Mouse (Mus musculus) layer of hippocampus, postnatal 25 days (tissue): Measurements from ENCODE around the gene Pax6. TPM values are rescaled to one million over a fixed set of nuclear protein-coding genes. Genes with fewer than 3 reads are reported as not detected.
A peak's percentile ranks its signal among the peaks of the same experiment; 100 is the strongest.

Experiments used
- DNase-seq, 2 experiments: peaks; one replicate each; pipeline ENCODE4 v3.0.0; 2022; ENCODE audit warnings: mixed read lengths in 2 of 2, low spot score in 1 of 2; ENCODE audit errors: extremely low spot score in 1 of 2
- total RNA-seq, 2 experiments: library from RNA; stranded (reverse); gene quantifications; 2 replicates each; pipeline ENCODE4 v1.2.3; 2021

Pax6 gene
- total RNA-seq, 2 experiments from 2014 or later: 9.4 to 9.7 TPM

GRCm38 (mm10) chr2:105682634-105683351 lies 14.1 kb downstream of the Pax6 start:
- no peak for DNase-seq

DNA sequence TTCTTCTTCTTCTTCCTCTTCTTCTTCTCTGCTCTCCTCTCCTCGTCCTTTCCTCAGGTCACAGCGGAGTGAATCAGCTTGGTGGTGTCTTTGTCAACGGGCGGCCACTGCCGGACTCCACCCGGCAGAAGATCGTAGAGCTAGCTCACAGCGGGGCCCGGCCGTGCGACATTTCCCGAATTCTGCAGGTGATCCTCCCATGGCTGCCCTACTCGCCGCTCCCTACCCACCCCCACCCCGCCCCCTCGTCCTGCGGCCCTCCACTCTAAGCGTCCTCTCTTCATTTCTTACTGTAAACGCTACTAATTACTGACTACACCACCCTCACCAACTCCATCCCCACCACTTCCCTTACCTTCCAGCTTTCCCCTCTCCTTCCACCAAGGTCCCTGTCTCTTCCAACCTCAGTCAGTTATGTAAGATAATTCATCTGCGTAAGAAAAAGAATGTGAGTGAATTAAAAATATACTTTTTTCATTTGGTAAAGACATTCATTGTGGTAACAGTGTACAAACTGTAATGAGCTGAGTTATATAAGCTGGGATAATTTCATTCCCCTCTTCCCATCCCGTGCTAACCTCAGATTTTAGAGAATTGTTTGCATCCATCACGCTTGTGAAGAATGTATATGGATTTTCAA lies 15.2 kb downstream of the Pax6 start:
- DNase-seq: no peak

DNA sequence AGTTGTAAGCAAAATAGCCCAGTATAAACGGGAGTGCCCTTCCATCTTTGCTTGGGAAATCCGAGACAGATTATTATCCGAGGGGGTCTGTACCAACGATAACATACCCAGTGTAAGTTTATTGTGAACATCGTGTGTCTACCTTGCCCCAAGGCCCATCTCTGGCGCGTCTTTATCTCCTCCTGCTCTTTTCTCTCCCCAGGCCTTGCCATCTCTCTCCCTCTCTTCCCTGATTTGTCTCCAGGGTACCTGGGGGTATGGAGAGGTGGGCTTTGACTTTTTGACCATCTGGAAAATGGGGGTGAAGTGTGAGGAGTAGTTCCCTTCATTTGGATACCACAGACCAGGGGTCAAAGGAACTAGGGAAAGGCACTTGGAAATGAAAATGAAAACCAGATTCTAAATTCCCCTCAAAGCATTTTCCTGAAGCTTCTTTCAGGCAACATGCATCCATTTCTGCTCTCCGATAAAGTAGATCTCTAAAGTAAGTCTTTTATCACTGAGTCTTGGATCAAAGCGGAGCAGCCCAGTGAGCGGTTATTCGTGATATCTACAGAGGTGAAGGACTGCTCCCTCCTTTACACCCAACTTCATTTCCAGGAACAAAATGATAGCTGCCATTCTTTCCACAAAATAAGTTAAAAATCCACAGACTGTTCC lies 16.4 kb downstream of the Pax6 start:
- DNase-seq: no peak

GRCm38 (mm10) chr2:105685651-105686050 lies 17.0 kb downstream of the Pax6 start:
- no peak for DNase-seq

DNA sequence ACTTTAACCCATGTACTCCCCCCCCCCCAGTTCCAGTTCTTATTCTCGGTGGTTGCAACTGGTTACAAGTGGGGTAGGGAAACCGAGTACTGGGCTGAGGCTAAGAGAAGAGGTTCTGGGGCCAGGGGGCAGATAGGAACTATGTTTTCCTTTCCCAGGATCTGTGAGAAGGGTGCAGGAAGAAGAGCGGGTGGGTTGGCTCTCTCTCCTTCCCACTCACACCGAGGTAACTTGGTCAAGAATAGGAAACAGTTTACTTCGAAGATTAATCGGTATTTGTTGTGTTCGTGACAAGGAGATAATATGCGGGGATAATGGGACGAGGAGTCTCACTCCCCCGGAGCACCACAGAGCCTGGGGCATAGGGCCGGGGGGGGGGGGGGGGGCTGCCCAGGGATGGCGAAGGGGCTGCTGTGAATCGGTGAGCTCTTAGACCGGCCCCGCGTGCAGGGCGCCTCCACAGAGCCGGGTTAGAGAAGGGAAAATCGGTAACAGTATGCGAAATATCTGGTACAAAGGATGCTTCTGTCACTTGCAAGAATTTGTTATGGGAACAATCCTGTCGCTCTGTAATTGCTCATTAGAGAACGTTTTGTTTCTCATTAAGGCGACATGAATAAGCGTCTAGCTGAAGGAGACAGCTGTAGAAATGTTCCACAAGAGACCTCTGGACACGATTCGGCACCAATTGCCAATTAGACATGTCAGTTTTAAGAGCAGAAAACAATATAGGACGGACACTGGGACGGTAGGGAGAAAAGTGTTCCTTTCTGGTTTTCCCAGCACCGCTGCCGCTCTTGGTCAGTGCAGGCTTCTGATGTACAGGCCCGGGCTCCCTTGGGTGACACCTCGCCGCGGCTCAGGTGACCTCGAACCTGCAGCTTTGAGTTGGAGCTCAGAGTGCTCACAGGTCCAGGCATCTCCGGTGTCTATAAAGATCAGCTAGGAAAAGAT lies 17.9 kb downstream of the Pax6 start:
- DNase-seq: no peak

DNA sequence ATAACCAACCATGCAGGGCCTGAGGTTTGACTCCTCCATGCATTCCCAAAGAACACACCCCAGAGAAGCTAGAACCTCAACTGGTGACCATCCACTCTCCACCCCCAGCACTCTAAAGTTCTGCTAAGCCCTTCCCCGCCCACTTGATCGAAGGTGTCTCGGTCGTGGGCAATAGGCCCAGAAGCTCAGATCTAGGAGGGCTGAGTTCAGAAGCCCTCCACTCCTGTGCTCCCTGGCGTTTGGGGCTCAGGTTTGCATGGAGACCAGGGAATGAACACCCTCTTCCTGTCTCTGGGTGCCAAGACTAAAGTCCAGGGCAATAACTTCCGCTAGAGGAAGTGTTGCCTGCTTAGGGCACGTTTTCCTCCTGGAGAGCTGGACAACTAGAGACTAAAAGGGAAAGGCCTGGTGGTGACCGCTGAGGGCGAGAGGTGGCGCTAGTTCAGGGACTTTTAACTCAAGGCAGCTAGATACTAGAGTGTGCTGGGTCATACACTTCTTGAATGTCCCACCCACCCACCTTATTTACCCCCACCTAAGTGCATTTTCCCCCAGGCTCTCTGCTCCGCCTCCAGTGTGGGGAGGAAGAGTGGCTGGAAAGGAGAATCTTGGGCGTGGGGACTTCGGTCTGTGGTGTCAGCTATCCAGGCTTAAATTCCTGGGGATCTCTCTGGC lies 18.8 kb downstream of the Pax6 start:
- peak in 1 of 2 experiments; percentile 48 for DNase-seq

DNA sequence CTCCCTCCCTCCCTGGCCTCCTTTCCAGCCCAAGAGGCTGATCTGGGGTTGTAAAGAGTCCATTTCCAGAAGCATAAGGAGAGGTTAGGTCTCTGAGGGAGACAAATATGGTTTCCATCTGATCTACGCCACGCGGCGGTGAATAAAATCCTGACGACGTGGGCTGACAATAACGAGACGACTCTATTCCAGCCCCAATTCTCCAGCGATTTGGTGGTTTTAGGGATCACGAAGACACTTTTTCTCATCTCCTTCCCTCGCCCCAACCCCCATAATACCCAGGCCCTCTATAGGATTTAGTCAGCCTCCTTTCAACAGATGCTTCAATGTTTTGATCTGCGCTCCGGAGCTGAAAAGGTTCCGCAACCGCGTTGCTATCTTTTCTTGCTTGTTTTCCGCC lies 19.3 kb downstream of the Pax6 start:
- no peak for DNase-seq

- DNase-seq: no peak
Observed at GRCm38 (mm10) chr2:105688436-105689303, 20.0 kb downstream of the Pax6 start.

DNA sequence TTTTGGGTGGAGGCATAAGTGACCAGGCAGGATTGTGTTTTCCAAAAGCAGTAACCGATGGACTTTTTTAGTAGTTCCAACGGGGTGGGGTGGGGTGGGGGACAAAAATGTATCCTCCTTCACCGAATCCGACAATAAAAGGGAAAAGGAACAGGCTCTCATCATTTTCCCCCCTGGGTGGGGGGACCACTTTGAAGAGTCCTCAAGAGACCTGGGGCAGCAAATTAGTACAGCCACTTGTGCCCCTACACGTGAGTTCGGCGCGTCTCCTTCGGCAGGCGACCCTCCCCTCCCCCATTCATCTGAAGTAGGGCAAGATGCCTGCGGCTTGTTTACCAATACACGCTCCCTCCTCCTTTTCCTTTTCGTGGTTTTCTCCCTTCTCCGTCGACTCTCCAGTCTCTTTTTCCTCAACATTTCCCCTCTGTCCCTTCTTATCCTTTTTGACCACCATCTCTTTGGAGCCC lies 20.6 kb downstream of the Pax6 start:
- DNase-seq: no peak

DNA sequence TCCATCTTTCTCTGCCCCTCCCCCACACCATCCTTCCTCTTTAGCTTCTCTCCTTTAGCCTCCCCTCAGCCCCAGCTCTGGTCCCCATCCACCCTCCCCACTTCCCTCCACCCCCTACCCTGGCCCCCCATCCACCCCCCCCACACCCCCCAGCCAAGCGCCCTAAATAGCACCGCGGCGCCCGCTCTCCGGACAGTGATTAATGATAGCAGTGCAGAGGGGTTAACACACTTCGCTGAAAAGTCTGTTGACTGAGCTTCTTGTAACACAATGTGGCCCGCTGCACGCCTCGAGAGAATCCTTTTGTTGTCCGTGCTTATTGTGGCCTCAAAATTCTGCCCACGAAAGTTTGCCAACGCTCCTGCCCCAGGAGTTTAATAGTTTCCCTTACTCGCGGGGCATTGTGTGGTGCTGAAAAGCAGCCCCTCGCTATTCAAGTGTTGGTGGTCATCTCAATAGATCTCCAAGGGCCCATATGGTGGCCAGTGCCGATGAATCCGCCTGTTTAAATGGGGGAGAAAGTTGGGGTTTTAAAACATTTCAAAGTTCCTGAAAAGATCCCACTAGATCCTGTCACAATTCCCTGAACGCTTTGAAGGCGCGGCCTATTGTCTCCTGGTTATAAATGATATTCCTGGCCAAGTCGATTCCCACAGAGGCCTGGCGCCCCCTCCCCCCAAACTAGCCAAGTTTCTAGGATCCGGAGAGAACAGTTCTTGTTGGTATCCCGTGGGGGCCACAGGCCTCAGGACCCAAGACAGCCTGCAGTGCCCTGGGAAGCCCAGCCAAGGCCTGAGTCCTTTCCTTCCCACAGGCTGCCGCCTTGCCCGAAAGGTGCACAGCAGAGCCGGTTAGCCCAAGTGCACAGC lies 21.3 kb downstream of the Pax6 start:
- no peak for DNase-seq

DNA sequence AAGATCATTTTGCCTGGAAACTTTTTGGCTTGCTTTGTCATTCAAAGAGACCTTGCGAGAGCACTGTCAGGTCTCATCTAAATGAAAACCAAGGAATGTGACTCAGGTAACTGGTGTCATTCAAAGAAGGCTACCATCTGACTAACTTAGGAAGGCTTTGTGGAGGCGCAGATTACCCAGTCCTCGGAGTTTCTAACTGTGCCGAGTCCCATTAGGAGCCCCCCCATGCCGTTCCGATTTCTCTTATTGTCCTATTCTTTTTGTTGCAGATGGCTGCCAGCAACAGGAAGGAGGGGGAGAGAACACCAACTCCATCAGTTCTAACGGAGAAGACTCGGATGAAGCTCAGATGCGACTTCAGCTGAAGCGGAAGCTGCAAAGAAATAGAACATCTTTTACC lies 22.6 kb downstream of the Pax6 start:
- no peak for DNase-seq

GRCm38 (mm10) chr2:105697741-105698140 lies 29.0 kb downstream of the Pax6 start:
- no peak for DNase-seq

DNA sequence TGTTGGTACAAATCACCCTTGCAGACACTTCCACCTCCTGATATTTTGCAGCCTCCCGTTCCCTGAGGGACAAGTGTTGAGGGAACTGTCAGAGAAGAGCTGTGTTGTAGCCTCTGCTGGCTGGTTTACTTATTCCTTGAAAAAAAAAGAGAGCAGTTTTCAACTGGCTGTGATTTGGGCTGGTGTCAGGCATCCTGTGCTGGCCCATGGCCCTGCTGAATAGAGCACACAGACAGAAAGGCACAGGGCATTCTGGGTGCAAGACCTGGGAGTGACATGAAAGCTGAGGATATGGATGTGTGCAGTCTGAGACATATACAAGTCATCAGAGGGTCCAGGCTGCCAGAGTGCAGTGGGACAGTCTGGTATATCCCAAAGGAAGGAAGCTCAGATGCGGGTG lies 29.9 kb downstream of the Pax6 start:
- no peak for DNase-seq

- DNase-seq: no peak
Observed at GRCm38 (mm10) chr2:105701781-105702180, 33.1 kb downstream of the Pax6 start.

GRCm38 (mm10) chr2:105702586-105702985 lies 33.9 kb downstream of the Pax6 start:
- DNase-seq: no peak

- DNase-seq: no peak
Observed at GRCm38 (mm10) chr2:105705320-105705719, 36.6 kb downstream of the Pax6 start.

GRCm38 (mm10) chr2:105709126-105709525 lies 40.4 kb downstream of the Pax6 start:
- no peak for DNase-seq

DNA sequence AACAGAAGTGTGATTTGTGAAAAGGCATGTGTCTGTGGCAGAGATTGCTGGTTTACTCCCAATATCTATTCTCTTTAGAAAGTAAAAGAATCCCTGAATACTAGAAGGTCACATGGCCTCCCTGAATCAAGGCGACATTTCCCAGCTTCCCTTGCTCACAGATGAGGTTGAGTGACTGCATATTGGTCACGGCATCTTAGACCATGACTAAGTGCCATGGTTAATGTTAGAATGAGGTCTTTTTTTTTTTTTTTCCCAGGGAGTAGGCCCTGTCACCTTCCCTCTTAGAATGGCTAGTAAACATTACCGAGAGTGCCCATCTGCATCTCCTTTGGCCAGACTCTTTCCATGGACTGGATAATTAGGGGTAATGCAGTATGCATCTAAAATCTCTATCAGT lies 41.8 kb downstream of the Pax6 start:
- no peak for DNase-seq
